Mouse (Mus musculus) forebrain, embryonic 15.5 days (tissue): ENCODE measurements around the gene Amelx. TPM values are rescaled to one million over a fixed set of nuclear protein-coding genes. Genes with fewer than 3 reads are reported as not detected.

Experiments
- ATAC-seq: fragments of 200-750 bp; cut with Nextera tagmentation; replicated peaks from 2 replicates; pipeline ENCODE4 v1.8.0; 2017; ENCODE audit warnings: mild to moderate bottlenecking, moderate TSS enrichment, moderate library complexity
- H3K27ac ChIP-seq: fragments of 300-500 bp; sonication (generic); replicated peaks from 2 replicates; pipeline ENCODE4 v1.5.1; 2015; ENCODE audit warnings: mild to moderate bottlenecking, inconsistent platforms
- H3K27me3 ChIP-seq: fragments of 300-500 bp; sonication (generic); 2 replicates; pipeline ENCODE4 v1.6.1; 2015; ENCODE audit warnings: inconsistent platforms
- H3K36me3 ChIP-seq: fragments of 300-500 bp; sonication (generic); 2 replicates; pipeline ENCODE4 v1.6.1; 2015; ENCODE audit warnings: mild to moderate bottlenecking, inconsistent platforms
- H3K4me1 ChIP-seq: fragments of 300-500 bp; sonication (generic); 2 replicates; pipeline ENCODE4 v1.6.1; 2015; ENCODE audit warnings: inconsistent platforms
- H3K4me2 ChIP-seq: fragments of 300-500 bp; sonication (generic); replicated peaks from 2 replicates; pipeline ENCODE4 v1.6.1; 2015; ENCODE audit warnings: mild to moderate bottlenecking, inconsistent platforms
- H3K4me3 ChIP-seq: fragments of 300-500 bp; sonication (generic); 2 replicates; pipeline ENCODE4 v1.5.1; 2015; ENCODE audit warnings: mild to moderate bottlenecking, inconsistent platforms
- H3K9ac ChIP-seq: fragments of 300-500 bp; sonication (generic); replicated peaks from 2 replicates; pipeline ENCODE4 v1.6.1; 2015; ENCODE audit warnings: mild to moderate bottlenecking, inconsistent platforms
- H3K9me3 ChIP-seq: fragments of 300-500 bp; sonication (generic); 2 replicates; pipeline ENCODE4 v1.6.1; 2016; ENCODE audit warnings: inconsistent platforms
- WGBS: fragments of 180-500 bp; shearing (Covaris S2); methylation state at CpG from one replicate; pipeline ENCODE4 v1.1.7; 2015; ENCODE audit warnings: mixed read lengths; 5-methylcytosine and 5-hydroxymethylcytosine counted together
- polyA plus RNA-seq: library from polyadenylated mRNA; unstranded; fragments of >200 nt; fragmentation: Nextera tagmentation; extraction: Ambion mirVana; gene quantifications from 2 replicates; pipeline ENCODE4 v1.2.1, GENCODE M21; 2015

Gene Amelx
- 0.60 and 0.88 TPM in 2 replicates for polyA plus RNA-seq

GRCm38 (mm10) chrX:169187100-169187499 is at the start of gene Amelx:
Amelx (minus strand) TSS chrX:169187200.
- Histone ChIP-seq H3K4me1 (no peaks in the 10 kb centered on the region), H3K4me3 (no peak within 1 kb of the TSS), H3K9me3 (no peaks in the 10 kb centered on the region), H3K36me3 (no peaks in the 10 kb centered on the region), H3K27ac (no peak within 1 kb of the TSS), H3K4me2 (no peak within 1 kb of the TSS), H3K27me3 (no peaks in the 10 kb centered on the region), H3K9ac (no peak within 1 kb of the TSS)
- ATAC-seq, result no peak
- WGBS, result 83% methylated on average over 5 of the region's 5 CpGs

DNA sequence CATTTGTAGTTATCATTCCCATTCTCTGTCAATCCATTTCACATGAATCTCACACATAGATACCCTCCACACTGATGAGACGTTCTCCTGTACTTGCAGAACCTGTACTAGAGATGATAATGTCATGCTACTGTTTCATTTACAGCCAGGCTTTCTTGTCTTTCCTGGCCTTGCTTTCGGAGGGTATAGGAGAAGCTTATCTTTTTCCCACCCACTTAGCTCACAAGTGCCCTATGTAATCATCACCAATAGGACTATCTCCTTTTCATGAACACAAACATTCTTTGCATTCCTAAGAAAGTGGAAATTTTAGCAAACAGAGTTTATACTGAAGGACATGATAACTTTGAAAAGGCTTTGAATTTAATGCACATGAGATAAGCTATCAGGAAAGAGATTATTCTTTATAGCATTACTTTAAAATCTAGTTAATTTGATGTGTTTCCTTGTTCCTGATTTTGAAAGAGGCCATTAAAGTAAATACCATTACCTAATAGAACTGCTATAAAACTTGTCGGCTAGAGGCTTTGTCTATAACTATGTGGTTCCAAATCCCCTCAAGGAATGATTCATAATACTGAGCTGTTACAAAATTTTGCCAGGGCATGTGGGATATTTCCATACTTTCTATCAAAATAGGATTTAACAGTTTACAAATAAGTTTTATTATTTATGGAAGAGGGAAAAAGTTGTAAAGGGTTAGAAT is 35.5 kb upstream of the Amelx start:
- Histone ChIP-seq H3K9ac (no peak overlapping the region), H3K4me3 (no peak overlapping the region), H3K4me1 (no peaks in the 10 kb centered on the region), H3K27me3 (no peaks in the 10 kb centered on the region), H3K9me3 (no peaks in the 10 kb centered on the region), H3K36me3 (no peaks in the 10 kb centered on the region), H3K27ac (no peak overlapping the region), H3K4me2 (no peak overlapping the region)
- no peak for ATAC-seq
- WGBS, result 85% methylated on average over 3 of the region's 3 CpGs

DNA sequence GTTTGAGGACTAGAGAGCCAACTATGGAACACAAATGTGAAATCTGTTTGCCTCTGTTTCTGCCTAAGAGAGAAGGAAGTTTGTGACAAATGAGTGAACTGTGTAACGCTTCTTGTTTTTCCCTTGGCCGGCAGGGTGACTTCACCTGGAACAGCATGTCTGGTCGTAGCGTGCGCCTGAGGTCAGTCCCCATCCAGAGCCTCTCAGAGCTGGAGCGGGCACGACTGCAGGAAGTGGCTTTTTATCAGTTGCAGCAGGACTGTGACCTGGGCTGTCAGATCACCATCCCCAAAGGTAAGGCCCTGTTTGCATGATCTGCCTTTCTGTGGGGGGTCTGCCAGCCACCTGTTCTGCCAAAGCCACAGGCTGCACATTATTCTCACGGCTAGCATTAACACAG is 33.1 kb upstream of the Amelx start:
- Histone ChIP-seq H3K27ac (no peak overlapping the region), H3K4me1 (no peaks in the 10 kb centered on the region), H3K9ac (no peak overlapping the region), H3K36me3 (no peaks in the 10 kb centered on the region), H3K4me3 (no peak overlapping the region), H3K27me3 (no peaks in the 10 kb centered on the region), H3K4me2 (no peak overlapping the region), H3K9me3 (no peaks in the 10 kb centered on the region)
- 83% methylated on average over 8 of the region's 8 CpGs for WGBS
- ATAC-seq, result no peak

- H3K9me3 ChIP-seq, result no peaks in the 10 kb centered on the region
- no peak for ATAC-seq
- H3K4me2 ChIP-seq, result no peak overlapping the region
- H3K4me3 ChIP-seq, result no peak overlapping the region
- no peaks in the 10 kb centered on the region for H3K27me3 ChIP-seq
- no peak overlapping the region for H3K27ac ChIP-seq
- no peak overlapping the region for H3K9ac ChIP-seq
- H3K4me1 ChIP-seq, result no peaks in the 10 kb centered on the region
- no peaks in the 10 kb centered on the region for H3K36me3 ChIP-seq
- 70% methylated on average over 3 of the region's 3 CpGs for WGBS
Measured at GRCm38 (mm10) chrX:169210019-169210418, 23.0 kb upstream of the Amelx start.

GRCm38 (mm10) chrX:169178634-169179033 is 8.4 kb downstream of the Amelx start:
- H3K9ac ChIP-seq, result no peak overlapping the region
- H3K9me3 ChIP-seq, result no peaks in the 10 kb centered on the region
- H3K36me3 ChIP-seq, result no peaks in the 10 kb centered on the region
- H3K4me3 ChIP-seq, result no peak overlapping the region
- H3K4me2 ChIP-seq, result no peak overlapping the region
- ATAC-seq, result no peak
- H3K27me3 ChIP-seq, result no peaks in the 10 kb centered on the region
- no peak overlapping the region for H3K27ac ChIP-seq
- 79% methylated on average over 2 of the region's 2 CpGs for WGBS
- no peaks in the 10 kb centered on the region for H3K4me1 ChIP-seq

GRCm38 (mm10) chrX:169173796-169174195 is 13.2 kb downstream of the Amelx start:
- no peak for ATAC-seq
- Histone ChIP-seq H3K4me3 (no peak overlapping the region), H3K4me2 (no peak overlapping the region), H3K9ac (no peak overlapping the region), H3K27ac (no peak overlapping the region), H3K4me1 (no peaks in the 10 kb centered on the region), H3K36me3 (no peaks in the 10 kb centered on the region), H3K9me3 (no peaks in the 10 kb centered on the region), H3K27me3 (no peaks in the 10 kb centered on the region)
- WGBS, result 60% methylated on average over 1 of the region's 1 CpGs

GRCm38 (mm10) chrX:169170981-169171380 is 16.0 kb downstream of the Amelx start:
- WGBS, result 81% methylated on average over 2 of the region's 2 CpGs
- Histone ChIP-seq H3K36me3 (no peaks in the 10 kb centered on the region), H3K27me3 (no peaks in the 10 kb centered on the region), H3K27ac (no peak overlapping the region), H3K4me1 (no peaks in the 10 kb centered on the region), H3K4me2 (no peak overlapping the region), H3K9ac (no peak overlapping the region), H3K4me3 (no peak overlapping the region), H3K9me3 (no peaks in the 10 kb centered on the region)
- ATAC-seq, result no peak

- no peak for ATAC-seq
- no peaks in the 10 kb centered on the region for H3K27me3 ChIP-seq
- H3K4me3 ChIP-seq, result no peak overlapping the region
- no peak overlapping the region for H3K27ac ChIP-seq
- 86% methylated on average over 6 of the region's 6 CpGs for WGBS
- no peaks in the 10 kb centered on the region for H3K4me1 ChIP-seq
- H3K9ac ChIP-seq, result no peak overlapping the region
- no peaks in the 10 kb centered on the region for H3K36me3 ChIP-seq
- no peaks in the 10 kb centered on the region for H3K9me3 ChIP-seq
- H3K4me2 ChIP-seq, result no peak overlapping the region
Measured at GRCm38 (mm10) chrX:169158385-169158784, 28.6 kb downstream of the Amelx start.

DNA sequence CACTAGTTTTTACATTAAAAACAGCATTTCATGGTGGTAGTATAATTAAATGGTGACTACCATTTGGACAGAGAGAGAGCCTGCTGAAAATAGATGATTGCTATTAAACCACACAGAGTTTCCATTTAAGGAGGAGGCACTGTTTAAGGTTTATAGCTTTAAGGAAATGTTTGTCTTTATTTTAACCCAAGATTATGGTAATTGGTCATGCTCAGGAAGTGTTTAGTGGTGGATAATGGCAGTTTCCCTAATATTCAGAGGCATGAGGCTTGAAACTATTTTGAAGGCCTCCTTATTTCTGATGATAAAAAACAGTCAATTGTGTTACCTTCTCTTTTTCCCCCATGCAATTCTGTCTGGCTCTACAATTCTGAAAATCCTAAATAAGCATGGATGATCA is 33.2 kb downstream of the Amelx start:
- no peak overlapping the region for H3K27ac ChIP-seq
- H3K4me2 ChIP-seq, result no peak overlapping the region
- no peaks in the 10 kb centered on the region for H3K9me3 ChIP-seq
- no peaks in the 10 kb centered on the region for H3K4me1 ChIP-seq
- H3K4me3 ChIP-seq, result no peak overlapping the region
- no peaks in the 10 kb centered on the region for H3K36me3 ChIP-seq
- no peak for ATAC-seq
- no peaks in the 10 kb centered on the region; the same call in 1 of the 2 replicates for H3K27me3 ChIP-seq
- H3K9ac ChIP-seq, result no peak overlapping the region

DNA sequence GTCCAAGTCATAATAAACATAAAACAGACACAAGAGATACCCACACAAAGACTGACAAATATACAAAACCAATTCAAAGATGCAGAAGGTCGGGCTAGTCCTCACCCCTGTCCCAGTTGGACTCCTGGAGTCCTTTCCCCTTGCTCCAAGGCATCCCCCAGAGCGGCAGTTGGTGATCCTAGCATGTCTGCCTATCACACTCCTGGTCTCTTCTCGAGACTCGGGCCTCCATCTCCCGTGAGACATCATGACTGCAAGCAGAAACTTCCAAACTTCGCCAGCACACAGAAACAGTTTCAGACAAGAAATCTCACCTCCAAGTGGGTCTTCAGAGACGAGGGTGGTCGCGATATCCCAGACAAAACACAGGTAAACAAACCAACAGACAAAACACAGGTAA is 46.5 kb downstream of the Amelx start:
- no peak for ATAC-seq

GRCm38 (mm10) chrX:169139758-169140157 is 47.2 kb downstream of the Amelx start:
- ATAC-seq, result no peak
- Histone ChIP-seq H3K36me3 (no peaks in the 10 kb centered on the region), H3K4me3 (no peak overlapping the region), H3K9me3 (no peaks in the 10 kb centered on the region), H3K4me2 (no peak overlapping the region), H3K27ac (no peak overlapping the region), H3K27me3 (no peaks in the 10 kb centered on the region), H3K9ac (no peak overlapping the region), H3K4me1 (no peaks in the 10 kb centered on the region)
- WGBS, result 82% methylated on average over 7 of the region's 7 CpGs

More for the DNA sequence above, 46.5 kb downstream of the Amelx start:
- Histone ChIP-seq H3K27ac (no peak overlapping the region), H3K36me3 (no peaks in the 10 kb centered on the region), H3K4me3 (no peak overlapping the region), H3K9me3 (no peaks in the 10 kb centered on the region), H3K4me1 (no peaks in the 10 kb centered on the region), H3K4me2 (no peak overlapping the region), H3K27me3 (no peaks in the 10 kb centered on the region), H3K9ac (no peak overlapping the region)
- 90% methylated on average over 9 of the region's 9 CpGs for WGBS
